Mouse (Mus musculus): ENCODE results near the gene CN725425. TPM values are rescaled to one million over a fixed set of nuclear protein-coding genes. Genes with fewer than 3 reads are reported as not detected.

CN725425 gene
- polyA plus RNA-seq (2012) = not detected in 2 replicates

GRCm38 (mm10) chr15:91199256-91199905 is at the start of gene CN725425:
Gene CN725425 (plus strand): TSS chr15:91199494.

GRCm38 (mm10) chr15:91191412-91192222 is 7.7 kb upstream of the CN725425 start, which contains the start of gene Abcd2:
Gene Abcd2 (minus strand): TSS chr15:91191799.

Other genes starting within 250 kb of the CN725425 start
- gene Kif21a, start 149.5 kb upstream of the CN725425 start, polyA plus RNA-seq (2012) = 0.02 and 0.09 TPM in 2 replicates
- gene Abcd2, start 7.7 kb upstream of the CN725425 start, polyA plus RNA-seq (2012) = 1.1 and 1.4 TPM in 2 replicates